29 mouse cellular contexts compared by ENCODE assay signal in the genomic region with DNA sequence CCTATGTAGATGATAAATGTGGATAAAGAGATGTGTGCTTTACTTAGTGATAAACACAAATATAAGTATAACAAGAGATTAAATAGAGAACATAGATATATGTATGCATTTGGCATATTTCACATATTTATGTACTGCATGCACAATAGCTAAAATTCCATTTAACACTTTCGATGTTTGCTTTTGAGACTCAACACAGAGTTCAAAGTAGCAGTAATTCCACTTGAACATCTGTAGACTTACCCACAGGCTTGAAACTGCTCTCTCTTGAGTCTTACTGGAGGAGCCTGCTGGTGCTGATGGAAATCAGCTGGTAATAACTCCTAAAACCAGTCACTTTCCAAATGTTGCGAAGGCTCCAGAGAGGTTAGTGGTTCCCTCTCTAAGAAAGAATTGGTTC.
"Had no signal": no experiment of that assay in that cellular context is flagged by ENCODE, and none has a peak within 500 bp of the region (broad histone marks: within the 10 kb centered on the region; RNA-seq: fewer than 3 reads in every experiment).

No protein-coding gene starts in this region.

- H3K27ac ChIP-seq: embryonic facial prominence, embryonic 10.5 days; embryonic facial prominence, embryonic 12.5 days; embryonic facial prominence, embryonic 13.5 days; embryonic facial prominence, embryonic 15.5 days; forebrain, embryonic 10.5 days; forebrain, embryonic 12.5 days; forebrain, embryonic 13.5 days; forebrain, embryonic 15.5 days; gastrocnemius, adult 2 months; heart, adult 2 months had no signal

- H3K36me3 ChIP-seq: embryonic facial prominence, embryonic 10.5 days; embryonic facial prominence, embryonic 12.5 days; embryonic facial prominence, embryonic 13.5 days; embryonic facial prominence, embryonic 15.5 days; forebrain, embryonic 10.5 days; forebrain, embryonic 12.5 days; forebrain, embryonic 15.5 days had no signal

- H3K9ac ChIP-seq: embryonic facial prominence, embryonic 12.5 days; embryonic facial prominence, embryonic 13.5 days; embryonic facial prominence, embryonic 15.5 days; forebrain, embryonic 12.5 days; forebrain, embryonic 13.5 days; forebrain, embryonic 15.5 days; forebrain, postnatal 0 days had no signal

- H3K4me3 ChIP-seq: embryonic facial prominence, embryonic 10.5 days; embryonic facial prominence, embryonic 12.5 days; embryonic facial prominence, embryonic 13.5 days; embryonic facial prominence, embryonic 15.5 days; erythroblast, embryonic 14.5 days; forebrain, embryonic 10.5 days; forebrain, embryonic 12.5 days; forebrain, embryonic 13.5 days; forebrain, embryonic 15.5 days; gastrocnemius, adult 2 months; heart, adult 2 months had no signal

- H3K4me1 ChIP-seq: embryonic facial prominence, embryonic 10.5 days; embryonic facial prominence, embryonic 12.5 days; embryonic facial prominence, embryonic 13.5 days; embryonic facial prominence, embryonic 15.5 days; forebrain, embryonic 10.5 days; forebrain, embryonic 12.5 days; forebrain, embryonic 13.5 days; forebrain, embryonic 15.5 days had no signal

- H3K9me3 ChIP-seq: embryonic facial prominence, embryonic 10.5 days; embryonic facial prominence, embryonic 12.5 days; embryonic facial prominence, embryonic 13.5 days; embryonic facial prominence, embryonic 15.5 days; forebrain, embryonic 10.5 days; forebrain, embryonic 12.5 days; forebrain, embryonic 13.5 days; forebrain, embryonic 15.5 days had no signal

- H3K4me2 ChIP-seq: embryonic facial prominence, embryonic 12.5 days; embryonic facial prominence, embryonic 13.5 days; embryonic facial prominence, embryonic 15.5 days; forebrain, embryonic 12.5 days; forebrain, embryonic 13.5 days; forebrain, embryonic 15.5 days had no signal

- ATAC-seq: forebrain, embryonic 13.5 days; forebrain, embryonic 14.5 days; forebrain, embryonic 15.5 days; forebrain, embryonic 16.5 days; forebrain, postnatal 0 days had no signal

- H3K27me3 ChIP-seq: embryonic facial prominence, embryonic 12.5 days; embryonic facial prominence, embryonic 13.5 days; embryonic facial prominence, embryonic 15.5 days; forebrain, embryonic 12.5 days; forebrain, embryonic 13.5 days; forebrain, embryonic 15.5 days had no signal

- DNase-seq: cerebellum, adult 2 months; cerebellum, adult 8-10 months; cerebellum, adult 9-10 months; cerebellum, adult 9-11 months; cerebellum, postnatal 10 days; cerebellum, postnatal 14 days; cerebellum, postnatal 25 days; cerebellum, postnatal 36 days; embryo, embryonic 11 days; forebrain, postnatal 0 days; gastrocnemius, adult 2 months; gastrocnemius, postnatal 10 days; gastrocnemius, postnatal 14 days; gastrocnemius, postnatal 25 days; gastrocnemius, postnatal 36 days; heart, adult 11 months; heart, adult 18-20 months; heart, adult 2 months had no signal
